Mouse (Mus musculus) forebrain, embryonic 10.5 days (tissue): ENCODE measurements at regions not wholly inside any gene's neighbourhood (a gene's known extent, or its start where the extent isn't known, plus 50 kb on each side); places are given as distances from the start of the nearest gene placed in this dataset.

Experiments
- DNase-seq: peaks from one replicate; pipeline ENCODE4 v3.0.0-alpha.2; 2017; ENCODE audit warnings: low spot score; ENCODE audit errors: extremely low spot score
- H3K27ac ChIP-seq: fragments of 300-500 bp; sonication (generic); 2 replicates; pipeline ENCODE4 v1.5.1; 2016; ENCODE audit warnings: mild to moderate bottlenecking
- H3K27me3 ChIP-seq: fragments of 300-500 bp; sonication (generic); 2 replicates; pipeline ENCODE4 v1.6.1; 2016; ENCODE audit warnings: mild to moderate bottlenecking; ENCODE audit not compliant: poor library complexity, severe bottlenecking
- H3K36me3 ChIP-seq: fragments of 300-500 bp; sonication (generic); replicated peaks from 2 replicates; pipeline ENCODE4 v1.6.1; 2016; ENCODE audit warnings: mild to moderate bottlenecking, moderate library complexity
- H3K4me1 ChIP-seq: fragments of 300-500 bp; sonication (generic); 2 replicates; pipeline ENCODE4 v1.6.1; 2016
- H3K4me3 ChIP-seq: fragments of 300-500 bp; sonication (generic); 2 replicates; pipeline ENCODE4 v1.5.1; 2016; ENCODE audit warnings: mild to moderate bottlenecking, moderate library complexity
- H3K9me3 ChIP-seq: fragments of 300-500 bp; sonication (generic); 2 replicates; pipeline ENCODE4 v1.6.1; 2016; ENCODE audit warnings: mild to moderate bottlenecking, moderate library complexity
- WGBS: fragments of 180-500 bp; shearing (Covaris S2); methylation state at CpG from one replicate; pipeline ENCODE4 v1.1.7; 2016; 5-methylcytosine and 5-hydroxymethylcytosine counted together

DNA sequence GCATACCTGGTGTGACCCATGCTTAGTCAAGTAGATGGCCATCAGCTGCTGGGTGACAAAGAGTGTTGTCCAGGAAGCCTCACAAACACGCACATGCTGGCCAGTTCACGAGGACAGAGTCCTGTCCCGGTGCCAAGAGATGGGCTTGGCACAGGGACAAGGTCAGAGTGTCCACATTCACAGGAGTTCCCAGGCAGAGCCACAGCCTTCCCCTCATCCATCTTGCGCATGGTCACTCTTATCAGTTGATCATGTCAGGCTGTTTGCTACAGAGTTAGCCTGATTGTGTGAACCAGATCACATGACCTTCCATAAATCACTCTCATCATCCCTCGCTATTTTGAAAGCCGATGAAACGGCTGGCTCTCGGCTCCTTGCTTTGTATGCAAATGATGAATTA is 103.6 kb downstream of the Gm11011 start:
- 94% methylated on average over 8 of the region's 8 CpGs for WGBS
- Histone ChIP-seq H3K9me3 (no peaks in the 10 kb centered on the region), H3K4me3 (no peak overlapping the region), H3K4me1 (peaks cover 9% of the 10 kb centered on the region; the same call in 1 of the 2 replicates), H3K36me3 (no peaks in the 10 kb centered on the region), H3K27me3 (no peaks in the 10 kb centered on the region), H3K27ac (no peak overlapping the region)
- no peak for DNase-seq

DNA sequence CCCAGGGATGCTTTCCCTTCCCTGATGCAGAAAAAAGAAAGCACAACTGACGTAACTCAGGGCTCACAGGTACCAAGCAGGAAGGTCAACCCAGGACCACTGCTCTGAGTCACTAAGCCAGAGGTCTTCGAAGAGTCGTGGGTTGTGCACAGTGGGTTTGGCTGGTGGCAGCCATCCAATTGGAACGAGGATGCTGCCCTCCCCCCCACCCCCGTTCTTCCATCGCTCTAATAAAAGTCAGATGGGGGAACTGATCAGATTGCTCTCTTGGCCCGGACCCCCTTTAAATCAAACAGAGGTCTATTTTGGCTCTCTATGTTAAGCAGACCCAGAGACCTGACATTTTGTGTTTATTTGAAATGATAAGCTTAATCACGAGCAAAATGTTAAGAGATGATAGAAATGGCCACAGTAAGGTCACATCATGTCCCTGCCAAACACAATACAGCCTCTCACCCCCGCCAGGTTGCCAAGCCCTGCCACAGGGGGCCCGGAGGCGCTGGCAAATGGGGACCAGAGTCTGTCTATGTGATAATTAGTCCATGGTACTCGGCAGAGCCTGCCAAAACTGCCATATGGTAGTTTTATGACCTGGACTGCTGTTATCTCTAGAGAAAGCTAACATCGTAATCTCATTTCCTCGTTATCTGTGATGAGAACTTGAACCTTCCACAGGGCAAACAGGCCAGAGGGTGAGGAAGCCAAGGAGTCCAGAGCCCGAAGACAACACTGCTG is 105.6 kb downstream of the Gm11011 start:
- no peak overlapping the region for H3K4me3 ChIP-seq
- H3K9me3 ChIP-seq = peaks cover 9% of the 10 kb centered on the region; the same call in 1 of the 2 replicates
- H3K36me3 ChIP-seq = no peaks in the 10 kb centered on the region
- 72% methylated on average over 15 of the region's 15 CpGs for WGBS
- no peaks in the 10 kb centered on the region for H3K27me3 ChIP-seq
- peaks cover 9% of the 10 kb centered on the region; the same call in 1 of the 2 replicates for H3K4me1 ChIP-seq
- 0 out of 2 replicates have a peak overlapping the region, but pooled peaks have one; percentile 35 for H3K27ac ChIP-seq
- no peak for DNase-seq

DNA sequence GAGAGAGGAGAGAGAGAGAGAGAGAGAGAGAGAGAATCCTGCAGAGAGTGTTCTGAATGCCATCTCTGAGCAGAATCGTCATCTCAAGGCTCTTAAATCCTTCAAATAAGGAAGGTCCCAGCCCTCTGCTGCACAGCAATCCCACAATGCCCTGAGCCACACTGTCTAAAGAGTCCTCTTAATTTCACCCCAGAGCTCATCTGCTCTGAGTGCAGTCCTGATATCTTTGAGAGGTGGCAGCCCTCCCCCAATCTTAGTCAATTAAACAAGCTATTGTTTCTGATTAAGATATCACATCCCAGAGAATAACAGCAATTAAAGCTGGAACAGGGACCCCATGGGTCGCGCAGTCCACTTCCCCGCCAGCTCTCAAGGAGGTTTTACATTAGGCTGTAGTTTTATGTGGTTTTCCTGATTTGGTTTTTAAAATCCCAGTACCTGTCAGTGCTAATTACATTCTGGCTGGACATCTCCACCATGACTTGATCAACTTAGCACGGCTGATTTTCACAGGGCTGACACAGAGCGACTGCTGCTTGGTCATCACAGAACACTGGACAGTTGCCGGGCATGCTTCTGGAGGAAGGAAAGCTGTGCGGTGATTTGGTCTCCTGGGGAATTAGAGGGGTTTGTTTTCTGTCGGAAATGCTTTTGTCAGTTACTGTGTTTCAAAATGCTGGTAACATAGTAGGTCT is 113.0 kb downstream of the Gm11011 start:
- peaks cover 9% of the 10 kb centered on the region; the same call in 1 of the 2 replicates for H3K9me3 ChIP-seq
- H3K4me1 ChIP-seq = peaks cover 14% of the 10 kb centered on the region
- no peaks in the 10 kb centered on the region for H3K27me3 ChIP-seq
- H3K4me3 ChIP-seq = no peak overlapping the region
- no peak for DNase-seq
- no peaks in the 10 kb centered on the region for H3K36me3 ChIP-seq
- WGBS = 56% methylated on average over 9 of the region's 9 CpGs
- peak overlapping the region; percentile 20; the same call in 1 of the 2 replicates for H3K27ac ChIP-seq

DNA sequence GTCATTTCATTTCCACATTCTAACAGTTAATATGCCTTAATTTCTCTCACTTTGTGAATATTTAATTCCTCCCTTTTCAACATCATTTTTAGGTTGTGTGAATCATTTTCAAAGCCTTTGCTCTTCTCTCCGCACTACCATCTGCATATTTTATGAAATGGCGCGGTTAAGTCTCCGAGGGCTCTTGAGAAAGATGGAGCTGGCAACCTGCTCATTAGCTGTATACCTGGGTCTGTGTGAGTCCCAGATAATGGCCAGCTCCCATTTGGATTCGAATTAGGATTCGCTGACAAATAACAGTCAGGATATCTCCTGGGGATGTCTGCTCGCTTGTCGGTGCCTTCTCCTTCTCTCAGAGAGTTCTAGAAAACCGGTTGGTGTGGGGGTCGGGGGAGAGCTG is 118.0 kb downstream of the Gm11011 start:
- no peak for DNase-seq

DNA sequence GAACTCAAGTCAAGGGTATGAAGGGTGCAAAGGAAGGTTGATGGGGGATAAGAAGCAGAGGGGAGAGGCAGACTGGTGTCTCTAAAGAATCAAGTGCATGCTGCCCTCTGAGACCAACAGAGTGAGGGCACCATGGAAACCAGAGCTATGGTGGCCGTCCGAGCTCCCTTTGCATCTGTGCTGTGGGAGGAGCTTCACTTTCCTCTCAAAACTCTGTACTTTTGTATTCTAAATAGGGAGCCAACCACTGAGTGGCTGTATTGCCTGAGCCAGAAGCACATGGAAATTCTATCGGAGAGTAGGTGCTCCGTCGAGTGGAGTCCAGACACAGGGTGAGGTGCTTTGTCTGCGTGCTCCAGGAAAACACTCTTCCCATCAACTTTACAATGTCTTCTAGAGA is 119.9 kb downstream of the Gm11011 start:
- DNase-seq = no peak
- no peaks in the 10 kb centered on the region for H3K9me3 ChIP-seq
- peaks cover 23% of the 10 kb centered on the region for H3K4me1 ChIP-seq
- no peaks in the 10 kb centered on the region for H3K36me3 ChIP-seq
- H3K27ac ChIP-seq = peak overlapping the region; percentile 49; the same call in 1 of the 2 replicates
- WGBS = 93% methylated on average over 6 of the region's 6 CpGs
- no peak overlapping the region for H3K4me3 ChIP-seq
- no peaks in the 10 kb centered on the region for H3K27me3 ChIP-seq

More for the DNA sequence above, 118.0 kb downstream of the Gm11011 start:
- Histone ChIP-seq H3K4me1 (peaks cover 29% of the 10 kb centered on the region), H3K4me3 (no peak overlapping the region), H3K27me3 (no peaks in the 10 kb centered on the region), H3K36me3 (no peaks in the 10 kb centered on the region), H3K9me3 (no peaks in the 10 kb centered on the region), H3K27ac (no peak overlapping the region)
- WGBS = 94% methylated on average over 10 of the region's 10 CpGs

DNA sequence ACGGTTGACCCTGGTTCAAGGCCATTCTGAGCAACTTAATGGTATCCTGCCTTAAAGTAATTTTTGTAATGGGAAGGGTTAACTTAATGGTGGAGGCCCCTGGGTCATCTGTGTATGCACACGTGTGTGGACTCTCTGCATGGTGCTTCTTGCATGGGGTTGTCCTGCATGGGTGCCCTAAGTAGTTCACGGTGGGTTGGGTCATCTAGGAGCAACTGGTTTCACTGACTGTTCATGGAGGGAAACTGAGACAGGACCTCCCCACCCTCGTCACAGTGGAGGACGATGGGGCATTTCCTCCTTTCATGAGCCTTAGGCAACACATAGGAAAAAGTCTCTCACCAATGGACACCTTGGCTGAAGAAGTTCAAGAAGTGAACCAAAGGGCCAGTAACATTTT is 123.4 kb downstream of the Gm11011 start:
- 94% methylated on average over 5 of the region's 5 CpGs for WGBS
- DNase-seq = no peak
- H3K27ac ChIP-seq = no peak overlapping the region
- H3K4me3 ChIP-seq = no peak overlapping the region
- no peaks in the 10 kb centered on the region for H3K9me3 ChIP-seq
- H3K36me3 ChIP-seq = no peaks in the 10 kb centered on the region
- H3K27me3 ChIP-seq = no peaks in the 10 kb centered on the region
- H3K4me1 ChIP-seq = peaks cover 17% of the 10 kb centered on the region

DNA sequence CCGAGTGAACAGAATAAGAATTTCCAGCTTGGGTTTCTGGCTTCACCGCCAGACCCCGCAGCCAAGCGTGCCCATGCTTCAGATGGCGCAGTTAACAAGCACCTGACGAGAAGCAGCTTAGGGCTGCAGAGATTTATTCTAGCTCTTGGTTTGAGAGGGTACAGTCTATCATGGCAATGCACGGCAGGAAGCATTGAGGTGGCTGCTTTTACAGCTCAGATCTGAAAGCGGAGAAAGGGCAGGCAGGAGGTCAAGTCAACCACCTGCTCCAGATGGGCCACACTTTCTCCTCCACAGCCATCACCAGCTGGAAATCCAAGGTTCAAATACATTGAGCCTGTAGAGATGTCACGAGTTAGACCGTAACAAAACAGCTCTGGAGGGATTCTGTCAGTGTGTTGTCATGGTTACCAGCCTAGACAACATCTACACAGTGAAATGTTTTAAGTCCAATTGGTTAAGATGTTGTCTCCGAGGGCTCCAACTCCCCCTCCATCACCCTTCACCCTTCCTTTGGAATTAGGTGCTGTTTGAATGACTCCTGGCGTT is 126.0 kb downstream of the Gm11011 start:
- H3K36me3 ChIP-seq = no peaks in the 10 kb centered on the region
- H3K4me3 ChIP-seq = no peak overlapping the region
- no peak for DNase-seq
- no peaks in the 10 kb centered on the region for H3K4me1 ChIP-seq
- H3K27me3 ChIP-seq = no peaks in the 10 kb centered on the region
- WGBS = 89% methylated on average over 12 of the region's 12 CpGs
- no peak overlapping the region for H3K27ac ChIP-seq
- no peaks in the 10 kb centered on the region for H3K9me3 ChIP-seq

DNA sequence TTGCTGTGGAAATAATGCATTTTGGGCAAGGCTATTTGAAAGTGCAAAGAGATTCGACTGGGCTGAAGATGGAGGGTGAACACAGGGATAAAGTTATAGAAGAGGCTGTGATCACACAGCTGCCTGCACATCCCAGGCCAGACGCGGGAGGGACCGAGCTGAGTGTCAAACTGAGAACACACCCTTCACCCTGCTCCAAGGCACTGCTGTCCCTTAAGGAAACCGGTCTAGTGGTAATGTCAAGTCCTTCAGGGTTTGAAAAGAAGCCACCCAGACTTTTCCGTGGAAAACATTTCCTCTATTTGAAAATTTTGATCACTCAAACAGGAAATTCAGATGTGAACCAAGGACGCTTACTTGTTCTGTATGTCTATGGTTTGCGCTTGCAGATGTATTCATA is 134.6 kb downstream of the Gm11011 start:
- WGBS = 93% methylated on average over 8 of the region's 8 CpGs
- no peaks in the 10 kb centered on the region for H3K4me1 ChIP-seq
- peaks cover 2% of the 10 kb centered on the region; the same call in 1 of the 2 replicates for H3K9me3 ChIP-seq
- DNase-seq = no peak
- H3K27ac ChIP-seq = no peak overlapping the region
- H3K4me3 ChIP-seq = no peak overlapping the region
- H3K36me3 ChIP-seq = no peaks in the 10 kb centered on the region
- no peaks in the 10 kb centered on the region for H3K27me3 ChIP-seq

DNA sequence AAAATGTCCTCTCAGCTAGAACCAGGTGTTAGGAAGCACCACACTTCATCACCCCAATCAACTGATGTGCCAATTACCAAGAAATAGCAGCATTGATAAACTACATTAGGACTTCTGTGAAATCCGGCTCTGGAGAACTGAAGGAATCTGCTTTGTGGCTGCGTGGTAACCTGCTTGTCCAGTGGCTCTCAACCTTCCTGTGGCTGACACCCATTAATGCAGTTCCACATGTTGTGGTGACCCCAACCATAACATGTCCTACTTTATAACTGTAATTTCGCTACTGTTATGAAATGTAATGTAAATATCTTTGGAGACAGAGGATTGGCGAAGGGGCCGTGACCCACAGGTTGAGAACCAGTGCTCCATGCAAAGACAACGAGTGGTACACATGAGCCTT is 136.7 kb downstream of the Gm11011 start:
- H3K36me3 ChIP-seq = no peaks in the 10 kb centered on the region
- no peak for DNase-seq

DNA sequence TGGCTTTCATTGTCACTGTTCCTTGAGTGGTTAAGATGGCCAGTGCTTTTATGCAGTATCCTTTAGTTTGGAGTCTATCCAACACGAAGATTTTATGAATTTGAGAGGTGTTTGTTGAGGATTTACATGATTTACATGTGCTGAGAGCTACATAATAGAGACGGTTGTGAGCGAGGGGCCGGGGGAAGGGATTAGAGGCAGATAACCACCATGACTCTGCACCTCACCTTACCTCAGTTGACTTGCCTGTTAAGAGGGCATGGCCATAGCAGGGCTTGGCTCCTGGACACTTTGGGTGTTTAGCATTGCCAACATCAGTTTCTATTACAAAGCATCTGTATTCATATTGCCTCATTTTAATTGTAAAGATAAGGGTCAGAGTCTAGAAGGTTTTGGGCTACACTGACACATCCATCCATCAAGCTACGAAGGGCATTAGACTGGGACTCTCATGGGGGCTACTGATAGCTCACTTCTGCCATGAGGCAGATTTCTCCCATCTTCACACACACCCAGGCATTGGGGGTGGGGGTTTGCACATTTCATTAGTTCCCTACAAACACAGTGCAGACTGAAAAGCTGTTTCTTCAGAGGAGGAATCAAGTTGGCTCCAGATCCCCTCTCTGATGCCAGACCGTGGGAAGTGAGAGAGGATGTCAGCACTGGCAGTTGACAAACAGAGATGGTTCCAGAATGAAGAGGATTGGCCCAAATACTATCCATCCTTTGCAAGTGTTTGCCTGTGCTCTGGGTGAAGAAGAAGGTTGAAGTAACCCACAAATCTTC is 139.9 kb downstream of the Gm11011 start:
- no peaks in the 10 kb centered on the region for H3K36me3 ChIP-seq
- no peaks in the 10 kb centered on the region for H3K27me3 ChIP-seq
- H3K27ac ChIP-seq = no peak overlapping the region
- peaks cover 11% of the 10 kb centered on the region; the same call in 1 of the 2 replicates for H3K4me1 ChIP-seq
- 85% methylated on average over 6 of the region's 6 CpGs for WGBS
- H3K4me3 ChIP-seq = no peak overlapping the region
- H3K9me3 ChIP-seq = no peaks in the 10 kb centered on the region
- no peak for DNase-seq

More for the DNA sequence above, 136.7 kb downstream of the Gm11011 start:
- 92% methylated on average over 6 of the region's 6 CpGs for WGBS
- no peaks in the 10 kb centered on the region for H3K27me3 ChIP-seq
- H3K4me3 ChIP-seq = no peak overlapping the region
- H3K27ac ChIP-seq = no peak overlapping the region
- H3K9me3 ChIP-seq = peaks cover 2% of the 10 kb centered on the region; the same call in 1 of the 2 replicates
- peaks cover 1% of the 10 kb centered on the region; the same call in 1 of the 2 replicates for H3K4me1 ChIP-seq

DNA sequence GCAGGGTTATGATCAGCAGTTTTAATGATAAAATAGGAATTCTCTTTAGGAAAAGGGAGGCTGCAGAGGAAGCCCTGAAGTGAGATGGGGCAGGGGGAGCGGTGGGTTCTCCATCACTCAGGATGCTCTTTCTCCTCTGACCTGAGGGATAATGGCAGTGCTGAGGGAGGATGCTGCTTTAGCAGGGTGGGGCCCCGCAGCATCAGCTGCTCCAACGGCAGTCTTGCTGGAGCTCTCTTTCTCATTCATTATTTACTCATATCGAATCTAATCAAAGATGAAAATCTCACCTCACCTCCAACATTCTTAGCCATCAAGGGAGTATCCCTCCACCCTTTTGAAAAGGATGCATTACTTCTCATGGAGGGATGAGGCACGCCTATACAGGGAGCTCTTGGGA is 141.7 kb downstream of the Gm11011 start:
- Histone ChIP-seq H3K9me3 (no peaks in the 10 kb centered on the region), H3K4me1 (peaks cover 11% of the 10 kb centered on the region; the same call in 1 of the 2 replicates), H3K27ac (no peak overlapping the region), H3K4me3 (no peak overlapping the region), H3K36me3 (no peaks in the 10 kb centered on the region), H3K27me3 (no peaks in the 10 kb centered on the region)
- 91% methylated on average over 5 of the region's 5 CpGs for WGBS
- DNase-seq = no peak

DNA sequence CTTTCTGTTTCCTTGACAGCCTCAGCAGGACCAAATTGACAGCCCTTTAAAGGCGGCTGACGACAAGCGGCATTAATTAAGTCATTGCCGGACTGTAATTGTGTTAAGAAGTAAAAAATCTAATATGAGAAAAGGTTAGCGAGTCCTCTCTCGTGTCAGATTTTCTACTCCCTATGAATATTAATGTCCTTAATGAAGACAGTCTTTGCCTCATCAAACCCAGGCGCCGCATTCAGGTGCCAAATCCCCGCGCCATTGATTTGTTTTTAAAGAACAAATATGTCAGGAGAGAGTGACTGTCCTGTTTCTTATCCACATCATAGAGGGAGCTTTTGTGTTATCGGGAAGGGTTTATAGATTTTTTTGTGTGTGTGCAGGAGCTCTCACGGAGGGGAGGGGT is 142.2 kb downstream of the Gm11011 start:
- H3K9me3 ChIP-seq = no peaks in the 10 kb centered on the region
- peaks cover 11% of the 10 kb centered on the region; the same call in 1 of the 2 replicates for H3K4me1 ChIP-seq
- H3K4me3 ChIP-seq = no peak overlapping the region
- DNase-seq = no peak
- 91% methylated on average over 12 of the region's 12 CpGs for WGBS
- H3K27me3 ChIP-seq = no peaks in the 10 kb centered on the region
- no peak overlapping the region for H3K27ac ChIP-seq
- no peaks in the 10 kb centered on the region for H3K36me3 ChIP-seq
